Comparison of ENCODE assay signal across 17 mouse cellular contexts in the genomic region with DNA sequence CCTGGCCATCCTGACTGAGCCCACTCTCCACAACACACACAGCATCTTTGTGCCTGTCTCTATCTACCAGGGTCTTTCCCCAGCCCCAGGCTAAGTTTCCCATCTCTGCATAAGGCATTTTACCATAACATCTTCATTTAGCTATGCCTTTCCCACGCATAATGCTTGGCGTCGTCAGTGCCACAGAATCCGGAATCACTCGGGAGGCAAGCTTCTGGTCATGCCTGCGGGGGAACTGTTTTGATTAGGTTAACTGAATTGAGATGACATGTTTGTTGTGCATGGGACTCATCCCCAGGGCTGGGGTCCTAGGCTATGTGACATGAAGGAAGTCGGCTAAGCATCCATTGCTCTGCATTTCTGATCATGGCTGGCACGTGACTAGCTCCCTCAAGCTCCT.
"Had no signal": no experiment of that assay in that cellular context is flagged by ENCODE, and none has a peak within 500 bp of the region (broad histone marks: within the 10 kb centered on the region; RNA-seq: fewer than 3 reads in every experiment).

No protein-coding gene starts in this region.

- H3K4me3 ChIP-seq: liver, embryonic 13.5 days; liver, embryonic 15.5 days; lung, embryonic 15.5 days; megakaryocyte, embryonic 14.5 days; midbrain, embryonic 12.5 days; midbrain, embryonic 15.5 days; neural tube, embryonic 12.5 days; stomach, embryonic 15.5 days had no signal

- DNase-seq: liver, embryonic 13.5 days; liver, postnatal 0 days; lung, adult 2 months; lung, postnatal 14 days; lung, postnatal 36 days; right cerebral cortex, postnatal 14 days; thymus, adult 18-20 months; thymus, postnatal 14 days; thymus, postnatal 36 days had no signal

- H3K27ac ChIP-seq: liver, embryonic 13.5 days; liver, embryonic 15.5 days; lung, embryonic 15.5 days; macrophage; midbrain, embryonic 12.5 days; midbrain, embryonic 15.5 days; neural tube, embryonic 12.5 days; stomach, embryonic 15.5 days had no signal
